Comparison of ENCODE assay signal across 9 mouse cellular contexts in genomic region chr7:80889021-80889511, GRCm38 (mm10). TPM values are rescaled to one million over a fixed set of nuclear protein-coding genes. Genes with fewer than 3 reads are reported as not detected.
DNase-seq lines count a peak whose midpoint lies in the region; ATAC-seq lines count a peak whose summit lies in the region.
"Had no signal": no experiment of that assay in that cellular context is flagged by ENCODE, and none has a peak within 500 bp of the region (broad histone marks: within the 10 kb centered on the region; RNA-seq: fewer than 3 reads in every experiment).

No protein-coding gene starts in this region.

- no peak for DNase-seq in lung, postnatal 25 days (ENCODE audit: low spot score)
- peak; percentile 24 for DNase-seq in lung, postnatal 36 days
- peak; percentile 57 for DNase-seq in skeletal muscle tissue, adult 2 months (ENCODE audit: low read depth, low spot score)
- no peak for DNase-seq in adipocyte (ENCODE audit: low spot score)

- peaks cover 26% of the 10 kb centered on the region for H3K36me3 ChIP-seq in lung, embryonic 16.5 days (ENCODE audit: control insufficient read depth, insufficient read depth, low read length)
- peaks cover 48% of the 10 kb centered on the region for H3K36me3 ChIP-seq in embryonic facial prominence, embryonic 13.5 days
- H3K36me3 ChIP-seq in heart, embryonic 16.5 days (ENCODE audit: control insufficient read depth, insufficient read depth): peaks cover 21% of the 10 kb centered on the region
- peaks cover 28% of the 10 kb centered on the region for H3K36me3 ChIP-seq in kidney, embryonic 16.5 days (ENCODE audit: insufficient read depth, low read length)

- no peaks in the 10 kb centered on the region for H3K9me3 ChIP-seq in lung, embryonic 16.5 days (ENCODE audit: control insufficient read depth, low read length)
- H3K9me3 ChIP-seq in embryonic facial prominence, embryonic 13.5 days: no peaks in the 10 kb centered on the region
- H3K9me3 ChIP-seq in heart, embryonic 16.5 days (replicated peaks; ENCODE audit: control insufficient read depth, low read length): no peaks in the 10 kb centered on the region; the same call in 1 of the 2 replicates
- H3K9me3 ChIP-seq in kidney, embryonic 16.5 days (ENCODE audit: low read length): no peaks in the 10 kb centered on the region
- H3K9me3 ChIP-seq: liver, embryonic 15.5 days had no signal

- H3K9ac ChIP-seq in lung, embryonic 16.5 days (ENCODE audit: low read length): no peak overlapping the region
- H3K9ac ChIP-seq in embryonic facial prominence, embryonic 13.5 days: peak overlapping the region; percentile 55; the same call in 1 of the 2 replicates
- H3K9ac ChIP-seq in heart, embryonic 16.5 days (ENCODE audit: low read length): no peak overlapping the region
- H3K9ac ChIP-seq in kidney, embryonic 16.5 days (replicated peaks; ENCODE audit: low read length): no peak overlapping the region; the same call in 1 of the 2 replicates
- H3K9ac ChIP-seq: liver, embryonic 15.5 days had no signal

- 0 out of 2 replicates have a peak overlapping the region, but pooled peaks have one; percentile 21 for H3K27ac ChIP-seq in lung, embryonic 16.5 days (ENCODE audit: low read length)
- H3K27ac ChIP-seq in embryonic facial prominence, embryonic 13.5 days: peak overlapping the region; percentile 86
- H3K27ac ChIP-seq in heart, embryonic 16.5 days (ENCODE audit: low read length): peak overlapping the region; percentile 72
- peak overlapping the region; percentile 69 for H3K27ac ChIP-seq in kidney, embryonic 16.5 days (ENCODE audit: low read length)

- H3K27me3 ChIP-seq in lung, embryonic 16.5 days (ENCODE audit: control insufficient read depth, insufficient read depth, low read depth, low read length): no peaks in the 10 kb centered on the region
- H3K27me3 ChIP-seq in embryonic facial prominence, embryonic 13.5 days: no peaks in the 10 kb centered on the region
- no peaks in the 10 kb centered on the region for H3K27me3 ChIP-seq in heart, embryonic 16.5 days (ENCODE audit: control insufficient read depth, insufficient read depth, low read length)
- no peaks in the 10 kb centered on the region for H3K27me3 ChIP-seq in kidney, embryonic 16.5 days (ENCODE audit: insufficient read depth, low read length)
- H3K27me3 ChIP-seq: liver, embryonic 15.5 days had no signal

- 45% methylated on average over 9 of the region's 9 CpGs for WGBS in lung, embryonic 16.5 days
- WGBS in embryonic facial prominence, embryonic 13.5 days: 36% methylated on average over 9 of the region's 9 CpGs
- WGBS in heart, embryonic 16.5 days: 41% methylated on average over 9 of the region's 9 CpGs
- WGBS in kidney, embryonic 16.5 days: 48% methylated on average over 9 of the region's 9 CpGs

- peaks cover 4% of the 10 kb centered on the region; the same call in 1 of the 2 replicates for H3K4me1 ChIP-seq in lung, embryonic 16.5 days (replicated peaks; ENCODE audit: control insufficient read depth, insufficient read depth, low read length)
- peaks cover 13% of the 10 kb centered on the region for H3K4me1 ChIP-seq in embryonic facial prominence, embryonic 13.5 days
- peaks cover 11% of the 10 kb centered on the region for H3K4me1 ChIP-seq in heart, embryonic 16.5 days (ENCODE audit: control insufficient read depth, insufficient read depth, low read length)
- peaks cover 8% of the 10 kb centered on the region; the same call in 1 of the 2 replicates for H3K4me1 ChIP-seq in kidney, embryonic 16.5 days (ENCODE audit: insufficient read depth, low read length)

- H3K4me3 ChIP-seq in lung, embryonic 16.5 days (ENCODE audit: low read length): no peak overlapping the region
- no peak overlapping the region for H3K4me3 ChIP-seq in embryonic facial prominence, embryonic 13.5 days
- no peak overlapping the region for H3K4me3 ChIP-seq in heart, embryonic 16.5 days (ENCODE audit: low read length)
- H3K4me3 ChIP-seq in kidney, embryonic 16.5 days (ENCODE audit: low read length): no peak overlapping the region
- H3K4me3 ChIP-seq: liver, embryonic 15.5 days had no signal

- ATAC-seq in lung, embryonic 16.5 days (ENCODE audit: low read depth): peak; percentile 81
- ATAC-seq in embryonic facial prominence, embryonic 13.5 days (ENCODE audit: insufficient number of reproducible peaks, insufficient read depth, low FRiP score, low TSS enrichment, low read depth): peak; percentile 77
- ATAC-seq in heart, embryonic 16.5 days (replicated peaks; ENCODE audit: extremely low read depth, insufficient read depth, low FRiP score): peak; percentile 83
- peak; percentile 84 for ATAC-seq in kidney, embryonic 16.5 days (ENCODE audit: low FRiP score, low TSS enrichment)

- no peak overlapping the region for H3K4me2 ChIP-seq in lung, embryonic 16.5 days (ENCODE audit: low read depth, low read length)
- peak overlapping the region; percentile 16 for H3K4me2 ChIP-seq in embryonic facial prominence, embryonic 13.5 days
- H3K4me2 ChIP-seq in heart, embryonic 16.5 days (ENCODE audit: low read depth, low read length): no peak overlapping the region
- no peak overlapping the region for H3K4me2 ChIP-seq in kidney, embryonic 16.5 days (replicated peaks; ENCODE audit: low read depth, low read length)
- H3K4me2 ChIP-seq: liver, embryonic 15.5 days had no signal

RNA-seq across cellular contexts. Expression of gene Wdr73, which starts 12.0 kb away (rescaled TPM):
- polyA plus RNA-seq in lung, embryonic 16.5 days (2015; fragmentation: Nextera tagmentation; extraction: Ambion mirVana): 32.2 and 35.5 TPM in 2 replicates
- polyA plus RNA-seq in embryonic facial prominence, embryonic 13.5 days (2015; fragmentation: Nextera tagmentation; extraction: Ambion mirVana): 31.5 and 33.0 TPM in 2 replicates
- 19.7 and 21.5 TPM in 2 replicates for polyA plus RNA-seq in heart, embryonic 16.5 days (2015; fragmentation: Nextera tagmentation; extraction: Ambion mirVana)
- polyA plus RNA-seq in kidney, embryonic 16.5 days (2015; fragmentation: Nextera tagmentation; extraction: Ambion mirVana): 43.6 and 44.8 TPM in 2 replicates

RNA-seq across cellular contexts. Expression of gene Nmb, which starts 15.8 kb away (rescaled TPM):
- polyA plus RNA-seq in lung, embryonic 16.5 days (2015; fragmentation: Nextera tagmentation; extraction: Ambion mirVana): 9.7 and 9.9 TPM in 2 replicates
- polyA plus RNA-seq in embryonic facial prominence, embryonic 13.5 days (2015; fragmentation: Nextera tagmentation; extraction: Ambion mirVana): 5.6 and 5.8 TPM in 2 replicates
- 4.9 and 5.8 TPM in 2 replicates for polyA plus RNA-seq in heart, embryonic 16.5 days (2015; fragmentation: Nextera tagmentation; extraction: Ambion mirVana)
- 9.0 TPM in 2 replicates for polyA plus RNA-seq in kidney, embryonic 16.5 days (2015; fragmentation: Nextera tagmentation; extraction: Ambion mirVana)

RNA-seq across cellular contexts. Expression of gene Zscan2, which starts 28.3 kb away (rescaled TPM):
- polyA plus RNA-seq in lung, embryonic 16.5 days (2015; fragmentation: Nextera tagmentation; extraction: Ambion mirVana): 1.9 and 2.3 TPM in 2 replicates
- polyA plus RNA-seq in embryonic facial prominence, embryonic 13.5 days (2015; fragmentation: Nextera tagmentation; extraction: Ambion mirVana): 3.3 and 3.9 TPM in 2 replicates
- polyA plus RNA-seq in heart, embryonic 16.5 days (2015; fragmentation: Nextera tagmentation; extraction: Ambion mirVana): 1.4 and 2.0 TPM in 2 replicates
- 3.0 and 3.2 TPM in 2 replicates for polyA plus RNA-seq in kidney, embryonic 16.5 days (2015; fragmentation: Nextera tagmentation; extraction: Ambion mirVana)

RNA-seq across cellular contexts. Expression of gene Sec11a, which starts 58.5 kb away (rescaled TPM):
- polyA plus RNA-seq in lung, embryonic 16.5 days (2015; fragmentation: Nextera tagmentation; extraction: Ambion mirVana): 195 and 215 TPM in 2 replicates
- polyA plus RNA-seq in embryonic facial prominence, embryonic 13.5 days (2015; fragmentation: Nextera tagmentation; extraction: Ambion mirVana): 212 and 227 TPM in 2 replicates
- 142 and 151 TPM in 2 replicates for polyA plus RNA-seq in heart, embryonic 16.5 days (2015; fragmentation: Nextera tagmentation; extraction: Ambion mirVana)
- polyA plus RNA-seq in kidney, embryonic 16.5 days (2015; fragmentation: Nextera tagmentation; extraction: Ambion mirVana): 226 and 239 TPM in 2 replicates

Comparison
In these comparisons a context has a peak if more than half of its experiments do, and no peak if none do; other contexts are left out.
1. DNase-seq: peak in lung, postnatal 36 days (single experiment) and skeletal muscle tissue, adult 2 months (single experiment); none in lung, postnatal 25 days (single experiment) and adipocyte (single experiment).
2. H3K27ac ChIP-seq: peak in every context shown above with its lines; median percentile 86 in embryonic facial prominence, embryonic 13.5 days; 72 in heart, embryonic 16.5 days; 69 in kidney, embryonic 16.5 days; 21 in lung, embryonic 16.5 days.
3. Peak in every context shown above with its lines, with median percentiles within 50 percentile points of each other: ATAC-seq.